Mouse (Mus musculus): Measurements from ENCODE around the gene Fgr.

DNA sequence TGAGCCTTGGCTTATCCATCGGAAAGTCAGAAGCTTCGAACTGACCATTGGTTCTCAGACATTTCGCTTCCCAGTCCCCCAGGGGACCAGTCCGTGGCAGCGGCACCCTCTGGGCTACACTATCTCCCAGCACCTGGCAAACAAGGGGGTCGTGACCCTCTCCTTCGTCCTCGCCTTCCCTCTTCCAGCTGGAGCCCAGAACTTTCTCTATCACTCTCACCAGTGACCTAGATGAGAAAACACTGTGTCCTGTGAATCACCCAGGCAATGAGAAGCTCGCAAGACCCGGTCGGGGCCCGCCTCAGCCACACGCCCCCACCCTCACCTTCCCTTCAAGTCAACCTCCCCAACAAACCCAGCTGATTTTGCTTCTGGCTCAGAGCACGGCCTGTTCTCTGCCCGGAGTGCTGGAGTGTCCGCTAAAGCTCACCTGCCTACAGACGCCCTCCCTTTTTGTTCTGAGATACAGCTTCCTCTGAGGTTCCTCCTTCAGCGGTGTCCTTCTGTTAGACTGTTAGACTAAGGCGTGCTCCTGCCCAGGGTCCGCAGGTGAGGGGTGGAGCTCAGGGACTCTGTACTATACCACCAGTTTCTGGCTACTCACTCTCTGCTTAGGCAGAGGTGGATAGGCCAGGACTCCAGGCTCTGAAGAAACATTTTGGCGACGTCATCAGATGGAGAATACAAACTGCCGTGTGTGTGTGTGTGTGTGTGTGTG is 32.7 kb upstream of the Fgr start:
- TF ChIP-seq POU5F1 (IDR thresholded peaks at IDR 0.05; ENCODE audit: borderline replicate concordance, low read length): no peak
- TF ChIP-seq CTCF (conservative IDR thresholded peaks at IDR 0.05; ENCODE audit: low read length): no peak
- no peak for TF ChIP-seq NANOG (IDR thresholded peaks at IDR 0.05; ENCODE audit: borderline replicate concordance, low read length)

Measured in E14TG2a.4 (cell line).